Mouse (Mus musculus) brain, embryonic 14.5 days (tissue): ENCODE measurements around the gene Tspan6.

ENCODE experiments used
- CTCF ChIP-seq: fragments of 200-500 bp; IDR thresholded peaks from 2 replicates; pipeline ENCODE4 v1.5.1; 2012; ENCODE audit warnings: inconsistent platforms, mild to moderate bottlenecking, moderate library complexity, borderline replicate concordance; ENCODE audit not compliant: insufficient read depth, insufficient read length; ENCODE audit errors: extremely low read depth
- POLR2A ChIP-seq: fragments of 200-500 bp; IDR thresholded peaks from 2 replicates; pipeline ENCODE4 v1.6.1; 2012; ENCODE audit warnings: mild to moderate bottlenecking, inconsistent platforms, borderline replicate concordance; ENCODE audit not compliant: poor library complexity, insufficient read depth, insufficient read length, severe bottlenecking; ENCODE audit errors: extremely low read depth

DNA sequence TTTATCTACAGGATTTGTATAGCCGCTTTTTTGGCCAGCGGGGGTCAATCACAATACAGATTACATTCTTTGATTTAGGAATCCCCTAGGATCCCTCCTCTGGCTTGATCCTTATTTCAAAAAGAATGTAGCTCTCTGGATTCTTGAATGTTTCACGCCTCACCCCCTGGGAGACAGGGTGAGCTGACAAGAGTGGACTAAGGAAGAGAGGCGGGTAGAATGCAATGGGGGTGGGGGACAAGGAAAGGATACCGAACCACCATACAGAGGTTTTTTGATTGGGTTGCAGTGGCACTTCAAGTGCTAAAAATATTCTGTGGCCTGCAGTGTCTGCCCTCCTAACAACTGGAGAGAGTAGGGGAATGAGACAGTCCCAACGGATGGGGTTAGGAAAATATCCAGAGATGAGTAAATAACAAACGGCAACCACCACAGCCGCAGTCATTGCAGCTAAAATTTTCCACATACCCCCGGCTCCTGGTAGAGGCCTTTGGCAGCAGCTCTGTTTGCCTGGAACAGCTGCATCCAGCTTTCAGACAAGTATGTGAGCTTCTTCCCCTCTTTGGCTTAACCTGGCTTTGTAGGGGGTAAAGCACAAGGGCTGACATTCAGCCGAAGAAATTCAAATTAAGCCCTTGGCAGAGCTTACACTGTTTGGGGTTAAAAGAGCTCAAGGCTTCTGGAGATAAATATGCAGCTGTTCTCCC, 13.3 kb upstream of the Tspan6 start:
- no peak for TF ChIP-seq CTCF
- no peak for TF ChIP-seq POLR2A
